Mouse (Mus musculus) frontal cortex, postnatal 36 days (tissue): ENCODE results near the gene Igsf21.

Experiments
- DNase-seq, 2 experiments: peaks; one replicate each; pipeline ENCODE4 v3.0.0; 2022; ENCODE audit warnings: low spot score in 2 of 2

Igsf21 gene

DNA sequence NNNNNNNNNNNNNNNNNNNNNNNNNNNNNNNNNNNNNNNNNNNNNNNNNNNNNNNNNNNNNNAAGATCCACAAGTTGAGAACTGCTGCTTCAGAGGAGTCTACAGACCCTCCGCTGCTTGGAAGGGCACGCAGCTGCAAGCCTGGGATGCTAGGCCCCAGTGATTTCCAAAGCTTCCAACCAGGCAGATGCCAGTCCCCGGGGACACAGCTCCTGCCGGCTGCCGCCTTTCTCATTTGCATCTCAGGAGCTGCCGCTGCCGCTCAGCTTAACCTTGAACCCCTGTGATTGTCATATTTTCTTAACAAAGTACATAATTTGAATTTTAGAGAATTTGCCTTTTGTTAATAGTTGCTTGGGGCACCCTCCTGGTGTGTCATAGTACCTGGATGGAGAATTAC is 259.7 kb downstream of the Igsf21 start:
- DNase-seq: no peak

DNA sequence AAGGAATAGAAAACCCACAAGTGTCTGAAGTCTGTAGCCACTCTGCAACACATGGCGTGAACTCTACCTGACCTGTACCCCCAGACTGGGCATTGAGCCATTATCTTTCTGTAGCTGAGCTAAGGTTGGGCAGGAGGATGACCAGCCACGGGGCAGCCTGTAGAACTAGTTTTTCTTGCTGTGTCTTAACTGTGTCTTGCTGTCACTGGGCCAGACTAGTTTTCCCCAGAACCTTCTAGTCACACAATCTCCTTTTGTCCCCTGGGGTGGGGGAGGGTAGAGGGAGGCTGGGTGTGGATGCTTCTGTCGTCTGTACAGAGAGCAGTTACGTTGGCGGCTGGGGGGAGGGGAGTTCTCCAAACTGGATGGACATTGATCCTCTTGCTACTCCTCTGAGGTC is 267.9 kb downstream of the Igsf21 start:
- no peak for DNase-seq

DNA sequence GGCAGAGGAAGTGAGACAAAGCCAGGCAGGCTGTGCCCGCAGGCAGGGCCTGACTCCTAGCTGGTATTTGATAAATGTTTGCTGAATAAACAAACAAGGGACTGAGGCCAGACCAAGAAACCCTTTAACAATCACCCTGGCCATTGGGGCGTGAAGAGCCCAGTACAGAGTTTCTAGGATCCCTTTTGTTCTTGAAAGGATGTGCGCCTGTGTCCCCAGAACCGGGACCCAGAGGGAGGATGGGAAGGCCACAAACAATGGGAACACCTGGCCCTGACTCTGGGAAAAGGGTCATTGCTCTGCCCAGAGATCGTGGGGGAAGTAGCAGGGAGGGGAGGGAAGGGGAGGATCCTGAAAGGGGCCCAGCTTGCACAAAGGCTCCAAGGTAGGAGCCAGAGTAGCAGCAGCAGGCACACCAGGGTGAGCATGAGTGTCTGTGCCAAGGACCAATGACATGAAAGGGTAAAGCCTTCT is 269.2 kb downstream of the Igsf21 start:
- no peak for DNase-seq
